Mouse (Mus musculus) forebrain, embryonic 15.5 days (tissue): Measurements from ENCODE around the gene Sdk2. TPM values are rescaled to one million over a fixed set of nuclear protein-coding genes. Genes with fewer than 3 reads are reported as not detected.

Source experiments
- ATAC-seq: fragments of 200-750 bp; cut with Nextera tagmentation; replicated peaks from 2 replicates; pipeline ENCODE4 v1.8.0; 2017; ENCODE audit warnings: mild to moderate bottlenecking, moderate TSS enrichment, moderate library complexity
- H3K27ac ChIP-seq: fragments of 300-500 bp; sonication (generic); replicated peaks from 2 replicates; pipeline ENCODE4 v1.5.1; 2015; ENCODE audit warnings: mild to moderate bottlenecking, inconsistent platforms
- H3K27me3 ChIP-seq: fragments of 300-500 bp; sonication (generic); 2 replicates; pipeline ENCODE4 v1.6.1; 2015; ENCODE audit warnings: inconsistent platforms
- H3K36me3 ChIP-seq: fragments of 300-500 bp; sonication (generic); 2 replicates; pipeline ENCODE4 v1.6.1; 2015; ENCODE audit warnings: mild to moderate bottlenecking, inconsistent platforms
- H3K4me1 ChIP-seq: fragments of 300-500 bp; sonication (generic); 2 replicates; pipeline ENCODE4 v1.6.1; 2015; ENCODE audit warnings: inconsistent platforms
- H3K4me2 ChIP-seq: fragments of 300-500 bp; sonication (generic); replicated peaks from 2 replicates; pipeline ENCODE4 v1.6.1; 2015; ENCODE audit warnings: mild to moderate bottlenecking, inconsistent platforms
- H3K4me3 ChIP-seq: fragments of 300-500 bp; sonication (generic); 2 replicates; pipeline ENCODE4 v1.5.1; 2015; ENCODE audit warnings: mild to moderate bottlenecking, inconsistent platforms
- H3K9ac ChIP-seq: fragments of 300-500 bp; sonication (generic); replicated peaks from 2 replicates; pipeline ENCODE4 v1.6.1; 2015; ENCODE audit warnings: mild to moderate bottlenecking, inconsistent platforms
- H3K9me3 ChIP-seq: fragments of 300-500 bp; sonication (generic); 2 replicates; pipeline ENCODE4 v1.6.1; 2016; ENCODE audit warnings: inconsistent platforms
- WGBS: fragments of 180-500 bp; shearing (Covaris S2); methylation state at CpG from one replicate; pipeline ENCODE4 v1.1.7; 2015; ENCODE audit warnings: mixed read lengths; 5-methylcytosine and 5-hydroxymethylcytosine counted together
- polyA plus RNA-seq: library from polyadenylated mRNA; unstranded; fragments of >200 nt; fragmentation: Nextera tagmentation; extraction: Ambion mirVana; gene quantifications from 2 replicates; pipeline ENCODE4 v1.2.1, GENCODE M21; 2015

Sdk2 gene
- polyA plus RNA-seq, 1 experiment from 2014 or later = 2.3 TPM

GRCm38 (mm10) chr11:114016108-114016888, 50.5 kb downstream of the Sdk2 start:
- no peak overlapping the region for H3K4me2 ChIP-seq
- WGBS = 35% methylated on average over 15 of the region's 15 CpGs
- no peaks in the 10 kb centered on the region for H3K36me3 ChIP-seq
- H3K9me3 ChIP-seq = no peaks in the 10 kb centered on the region
- H3K27me3 ChIP-seq = peaks cover 16% of the 10 kb centered on the region; the same call in 1 of the 2 replicates
- no peak overlapping the region for H3K4me3 ChIP-seq
- H3K9ac ChIP-seq = no peak overlapping the region
- H3K27ac ChIP-seq = no peak overlapping the region
- no peak for ATAC-seq
- peaks cover 35% of the 10 kb centered on the region for H3K4me1 ChIP-seq

GRCm38 (mm10) chr11:114011523-114011922, 55.3 kb downstream of the Sdk2 start:
- Histone ChIP-seq H3K9ac (no peak overlapping the region), H3K27me3 (0 out of 2 replicates have a peak, but pooled peaks cover 4% of the 10 kb centered on the region), H3K9me3 (no peaks in the 10 kb centered on the region), H3K4me1 (peaks cover 18% of the 10 kb centered on the region), H3K36me3 (no peaks in the 10 kb centered on the region), H3K4me2 (no peak overlapping the region), H3K27ac (no peak overlapping the region), H3K4me3 (no peak overlapping the region)
- ATAC-seq = no peak
- WGBS = 53% methylated on average over 9 of the region's 9 CpGs

GRCm38 (mm10) chr11:114005879-114006278, 61.0 kb downstream of the Sdk2 start:
- no peak overlapping the region for H3K27ac ChIP-seq
- H3K4me2 ChIP-seq = no peak overlapping the region

GRCm38 (mm10) chr11:114004651-114005050, 62.2 kb downstream of the Sdk2 start:
- ATAC-seq = no peak
- Histone ChIP-seq H3K9ac (no peak overlapping the region), H3K9me3 (no peaks in the 10 kb centered on the region), H3K27ac (no peak overlapping the region), H3K4me2 (no peak overlapping the region), H3K4me1 (peaks cover 10% of the 10 kb centered on the region), H3K4me3 (no peak overlapping the region), H3K27me3 (no peaks in the 10 kb centered on the region), H3K36me3 (no peaks in the 10 kb centered on the region)
- 92% methylated on average over 7 of the region's 7 CpGs for WGBS

More at GRCm38 (mm10) chr11:114005879-114006278, 61.0 kb downstream of the Sdk2 start:
- ATAC-seq = peak; percentile 29; the same call in 1 of the 2 replicates
- WGBS = 13% methylated on average over 12 of the region's 12 CpGs
- Histone ChIP-seq H3K9me3 (no peaks in the 10 kb centered on the region), H3K4me1 (peaks cover 10% of the 10 kb centered on the region), H3K27me3 (no peaks in the 10 kb centered on the region), H3K4me3 (no peak overlapping the region), H3K36me3 (no peaks in the 10 kb centered on the region), H3K9ac (no peak overlapping the region)

GRCm38 (mm10) chr11:114003195-114003594, 63.7 kb downstream of the Sdk2 start:
- Histone ChIP-seq H3K4me3 (no peak overlapping the region), H3K4me2 (no peak overlapping the region), H3K9me3 (no peaks in the 10 kb centered on the region), H3K27ac (no peak overlapping the region), H3K27me3 (no peaks in the 10 kb centered on the region), H3K4me1 (peaks cover 10% of the 10 kb centered on the region), H3K9ac (no peak overlapping the region), H3K36me3 (no peaks in the 10 kb centered on the region)
- WGBS = 82% methylated on average over 3 of the region's 3 CpGs
- ATAC-seq = no peak

GRCm38 (mm10) chr11:114000051-114000450, 66.8 kb downstream of the Sdk2 start:
- ATAC-seq = no peak
- H3K36me3 ChIP-seq = no peaks in the 10 kb centered on the region
- 36% methylated on average over 6 of the region's 6 CpGs for WGBS

GRCm38 (mm10) chr11:113998702-113999101, 68.1 kb downstream of the Sdk2 start:
- Histone ChIP-seq H3K27me3 (no peaks in the 10 kb centered on the region), H3K9ac (no peak overlapping the region), H3K4me1 (no peaks in the 10 kb centered on the region), H3K36me3 (no peaks in the 10 kb centered on the region), H3K9me3 (no peaks in the 10 kb centered on the region), H3K4me2 (no peak overlapping the region), H3K4me3 (no peak overlapping the region), H3K27ac (no peak overlapping the region)
- no peak for ATAC-seq
- WGBS = 96% methylated on average over 3 of the region's 3 CpGs

More at GRCm38 (mm10) chr11:114000051-114000450, 66.8 kb downstream of the Sdk2 start:
- Histone ChIP-seq H3K27ac (no peak overlapping the region), H3K9me3 (no peaks in the 10 kb centered on the region), H3K4me2 (no peak overlapping the region), H3K4me1 (no peaks in the 10 kb centered on the region), H3K27me3 (no peaks in the 10 kb centered on the region), H3K4me3 (no peak overlapping the region), H3K9ac (no peak overlapping the region)

GRCm38 (mm10) chr11:113993921-113994320, 72.9 kb downstream of the Sdk2 start:
- no peak overlapping the region for H3K4me2 ChIP-seq
- H3K4me1 ChIP-seq = peaks cover 31% of the 10 kb centered on the region
- H3K27ac ChIP-seq = no peak overlapping the region
- no peak for ATAC-seq
- no peak overlapping the region for H3K9ac ChIP-seq
- no peak overlapping the region for H3K4me3 ChIP-seq
- no peaks in the 10 kb centered on the region for H3K9me3 ChIP-seq
- H3K36me3 ChIP-seq = no peaks in the 10 kb centered on the region
- peaks cover 3% of the 10 kb centered on the region; the same call in 1 of the 2 replicates for H3K27me3 ChIP-seq
- WGBS = 94% methylated on average over 6 of the region's 6 CpGs

- Histone ChIP-seq H3K4me3 (no peak overlapping the region), H3K27ac (no peak overlapping the region), H3K9me3 (no peaks in the 10 kb centered on the region), H3K4me2 (no peak overlapping the region), H3K9ac (no peak overlapping the region), H3K4me1 (peaks cover 31% of the 10 kb centered on the region), H3K36me3 (no peaks in the 10 kb centered on the region), H3K27me3 (peaks cover 3% of the 10 kb centered on the region; the same call in 1 of the 2 replicates)
- 48% methylated on average over 10 of the region's 10 CpGs for WGBS
- ATAC-seq = no peak
Observed at GRCm38 (mm10) chr11:113992894-113993293, 74.0 kb downstream of the Sdk2 start.

- Histone ChIP-seq H3K36me3 (no peaks in the 10 kb centered on the region), H3K9me3 (no peaks in the 10 kb centered on the region), H3K27ac (no peak overlapping the region), H3K27me3 (peaks cover 3% of the 10 kb centered on the region; the same call in 1 of the 2 replicates), H3K4me1 (peaks cover 31% of the 10 kb centered on the region), H3K4me3 (no peak overlapping the region), H3K9ac (no peak overlapping the region), H3K4me2 (no peak overlapping the region)
- 64% methylated on average over 8 of the region's 8 CpGs for WGBS
- ATAC-seq = no peak
Observed at GRCm38 (mm10) chr11:113991886-113992285, 75.0 kb downstream of the Sdk2 start.

- Histone ChIP-seq H3K9ac (0 out of 2 replicates have a peak overlapping the region, but pooled peaks have one; percentile 22), H3K4me3 (peak overlapping the region; percentile 32)
- 2% methylated on average over 6 of the region's 6 CpGs for WGBS
Observed at GRCm38 (mm10) chr11:113990466-113990865, 76.4 kb downstream of the Sdk2 start.

GRCm38 (mm10) chr11:113990065-113990464, 76.8 kb downstream of the Sdk2 start:
- peaks cover 43% of the 10 kb centered on the region for H3K4me1 ChIP-seq
- H3K36me3 ChIP-seq = no peaks in the 10 kb centered on the region
- no peak for ATAC-seq
- H3K9ac ChIP-seq = no peak overlapping the region
- no peaks in the 10 kb centered on the region for H3K9me3 ChIP-seq
- peak overlapping the region; percentile 32 for H3K4me3 ChIP-seq
- 36% methylated on average over 4 of the region's 4 CpGs for WGBS
- H3K27ac ChIP-seq = peak overlapping the region; percentile 7; the same call in 1 of the 2 replicates
- peak overlapping the region; percentile 38; the same call in 1 of the 2 replicates for H3K4me2 ChIP-seq
- peaks cover 3% of the 10 kb centered on the region; the same call in 1 of the 2 replicates for H3K27me3 ChIP-seq

More at GRCm38 (mm10) chr11:113990466-113990865, 76.4 kb downstream of the Sdk2 start:
- ATAC-seq = peak; percentile 87
- Histone ChIP-seq H3K36me3 (no peaks in the 10 kb centered on the region), H3K9me3 (no peaks in the 10 kb centered on the region), H3K27ac (peak overlapping the region; percentile 7; the same call in 1 of the 2 replicates), H3K4me1 (peaks cover 40% of the 10 kb centered on the region), H3K27me3 (peaks cover 3% of the 10 kb centered on the region; the same call in 1 of the 2 replicates), H3K4me2 (peak overlapping the region; percentile 38)
